Mouse (Mus musculus) bone marrow macrophage, adult 2 months (primary cell): ENCODE measurements around the gene Kcng4.

Experiments
- CTCF ChIP-seq: IDR thresholded peaks from 2 replicates; pipeline ENCODE4 v1.5.1; 2012; ENCODE audit warnings: low read depth, mild to moderate bottlenecking, low read length, moderate library complexity
- POLR2A ChIP-seq: IDR thresholded peaks from 2 replicates; pipeline ENCODE4 v1.6.1; 2012; ENCODE audit warnings: mild to moderate bottlenecking, low read depth, low read length, borderline replicate concordance

DNA sequence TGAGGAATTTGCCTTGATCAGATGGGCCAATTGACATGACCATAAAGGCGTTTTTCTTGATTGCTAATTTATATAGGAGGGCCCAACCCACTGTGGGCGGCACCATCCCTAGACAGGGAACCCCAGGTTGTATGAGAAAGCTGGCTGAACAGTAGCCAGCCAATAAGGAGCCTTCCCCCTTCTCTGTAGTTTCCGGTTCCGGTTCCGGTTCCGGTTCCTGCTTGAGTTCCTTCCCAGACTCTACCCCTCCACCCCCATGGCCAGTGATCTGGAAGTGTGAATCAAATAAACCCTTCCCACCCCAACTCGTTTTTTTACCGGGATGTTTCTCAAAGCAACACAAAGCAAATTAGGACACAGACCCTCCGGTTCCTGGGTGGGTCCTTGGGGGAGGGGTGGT is 3.2 kb downstream of the Kcng4 start:
- TF ChIP-seq CTCF, result no peak
- no peak for TF ChIP-seq POLR2A
